Mouse (Mus musculus): Measurements from ENCODE around the gene Rps5. TPM values are rescaled to one million over a fixed set of nuclear protein-coding genes. Genes with fewer than 3 reads are reported as not detected.
"Not testable (repeated sequence)": the region's sequence is repeated elsewhere in the genome, so short reads cannot be mapped to it uniquely, and the experiment has no call there.

Rps5 gene
- polyA plus RNA-seq (2015; fragmentation: Nextera tagmentation; extraction: Ambion mirVana), result 555 and 561 TPM in 2 replicates

DNA sequence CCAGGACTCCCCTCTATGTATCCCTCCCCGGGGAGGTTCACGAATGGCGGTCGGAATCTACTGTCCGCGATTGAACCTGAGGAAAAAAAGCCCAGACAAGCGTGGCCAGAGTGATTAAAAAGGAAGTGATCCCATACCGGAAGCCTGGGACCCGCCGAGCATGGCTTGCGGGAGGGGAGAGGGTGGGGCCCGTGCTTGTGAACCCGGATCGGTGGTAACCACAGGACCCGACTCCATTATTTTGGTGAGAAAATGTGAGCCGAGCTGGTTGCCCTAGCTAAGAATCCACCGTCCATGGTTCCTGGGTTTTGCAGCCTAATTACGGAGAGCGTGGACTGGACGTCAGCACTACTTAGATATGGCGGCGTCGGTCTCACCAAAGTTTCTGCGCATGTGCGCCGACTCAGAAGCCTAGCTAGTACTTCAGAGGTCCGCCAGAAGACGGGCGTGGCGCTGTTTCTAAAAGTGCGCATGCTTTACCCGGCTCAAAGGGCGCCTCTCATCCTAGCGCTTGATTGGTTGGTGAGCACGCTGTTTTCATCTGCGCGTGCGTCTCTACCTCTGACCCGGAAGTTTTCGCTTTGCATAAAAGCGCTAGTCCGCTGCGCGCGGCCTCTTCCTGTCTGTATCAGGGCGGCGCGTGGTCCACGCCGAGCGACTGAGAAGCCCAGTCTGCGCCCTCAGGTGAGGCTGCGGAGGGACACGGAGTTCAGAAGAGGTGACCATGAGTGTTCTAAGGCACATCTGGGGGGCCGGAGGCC, at the start of gene Rps5:
Gene Rps5, plus strand, starts transcription at position 586 of the 761 bp plus-strand sequence.
- H3K36me3 ChIP-seq (ENCODE audit: control insufficient read depth, insufficient read depth), result peaks cover 32% of the 10 kb centered on the region
- peak within 1 kb of the TSS; percentile 89 for H3K9ac ChIP-seq (ENCODE audit: low read depth, low read length)
- no peaks in the 10 kb centered on the region for H3K27me3 ChIP-seq (replicated peaks; ENCODE audit: control insufficient read depth, insufficient read depth, low read length)
- H3K9me3 ChIP-seq (ENCODE audit: control insufficient read depth), result no peaks in the 10 kb centered on the region
- peak within 1 kb of the TSS; percentile 86 for H3K4me3 ChIP-seq (ENCODE audit: low read depth, low read length)
- H3K4me1 ChIP-seq (replicated peaks; ENCODE audit: control insufficient read depth, insufficient read depth, low read length), result no peaks in the 10 kb centered on the region; the same call in 1 of the 2 replicates
- H3K27ac ChIP-seq (ENCODE audit: low read depth, low read length), result peak within 1 kb of the TSS; percentile 92
- H3K4me2 ChIP-seq (replicated peaks; ENCODE audit: low read depth), result peak within 1 kb of the TSS; percentile 82
- ATAC-seq, result peak; percentile 98
- under 1% methylated on average over 55 of the region's 55 CpGs for WGBS
- peak; percentile 88 for TF ChIP-seq CTCF (IDR thresholded peaks at IDR 0.05; ENCODE audit: low read depth)

DNA sequence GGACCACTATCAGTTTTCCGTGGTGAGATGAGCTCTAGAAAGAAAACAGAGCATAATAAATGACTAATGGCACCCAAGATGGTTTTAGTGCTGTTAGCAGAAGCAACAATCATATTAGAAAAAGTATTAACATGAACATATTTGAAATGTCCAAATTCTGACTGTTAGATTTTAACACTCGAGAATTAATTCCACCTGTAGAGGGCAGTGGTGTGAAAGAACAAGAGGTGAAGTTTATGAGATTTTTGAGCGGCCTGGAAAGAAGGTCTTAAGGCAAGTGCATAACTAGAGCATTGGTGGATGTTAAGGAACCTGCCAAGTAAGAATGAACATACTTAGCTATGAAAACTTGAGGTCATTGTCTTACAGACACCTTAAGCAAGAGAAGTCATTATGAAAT, 47.8 kb upstream of the Rps5 start:
- TF ChIP-seq CTCF (IDR thresholded peaks at IDR 0.05; ENCODE audit: low read depth), result peak; percentile 67
- WGBS, result 19% methylated on average over 3 of the region's 3 CpGs
- H3K4me1 ChIP-seq (replicated peaks; ENCODE audit: control insufficient read depth, insufficient read depth, low read length), result no peaks in the 10 kb centered on the region
- H3K9me3 ChIP-seq (ENCODE audit: control insufficient read depth), result no peaks in the 10 kb centered on the region
- no peak overlapping the region for H3K4me2 ChIP-seq (replicated peaks; ENCODE audit: low read depth)
- H3K4me3 ChIP-seq (ENCODE audit: low read depth, low read length), result no peak overlapping the region
- H3K36me3 ChIP-seq (ENCODE audit: control insufficient read depth, insufficient read depth), result no peaks in the 10 kb centered on the region
- no peak for ATAC-seq
- H3K27me3 ChIP-seq (replicated peaks; ENCODE audit: control insufficient read depth, insufficient read depth, low read length), result no peaks in the 10 kb centered on the region
- H3K27ac ChIP-seq (ENCODE audit: low read depth, low read length), result no peak overlapping the region
- H3K9ac ChIP-seq (ENCODE audit: low read depth, low read length), result no peak overlapping the region

DNA sequence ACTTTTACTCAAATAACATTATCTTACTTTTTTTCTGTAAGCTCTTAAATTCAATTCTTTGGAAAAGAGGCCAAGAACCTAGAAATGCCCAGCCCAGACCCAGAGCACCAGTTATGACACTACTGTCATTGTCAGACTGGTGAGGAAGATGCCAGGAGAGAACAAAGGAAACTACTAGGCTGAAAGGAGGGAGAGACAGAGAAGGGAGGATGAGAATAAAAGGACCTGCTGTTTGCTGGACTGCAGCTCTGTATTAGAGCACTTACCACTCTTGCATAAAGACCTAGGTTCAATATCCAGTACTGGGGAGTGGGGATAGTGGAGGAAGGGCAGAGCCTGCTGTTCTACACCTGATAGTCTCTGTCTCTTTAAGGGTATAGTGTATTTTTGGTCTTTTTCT, 42.1 kb upstream of the Rps5 start:
- Histone ChIP-seq H3K4me2 (replicated peaks; ENCODE audit: low read depth) (no peak overlapping the region), H3K27ac (ENCODE audit: low read depth, low read length) (no peak overlapping the region), H3K9me3 (ENCODE audit: control insufficient read depth) (no peaks in the 10 kb centered on the region), H3K27me3 (replicated peaks; ENCODE audit: control insufficient read depth, insufficient read depth, low read length) (no peaks in the 10 kb centered on the region), H3K4me3 (ENCODE audit: low read depth, low read length) (no peak overlapping the region), H3K4me1 (replicated peaks; ENCODE audit: control insufficient read depth, insufficient read depth, low read length) (no peaks in the 10 kb centered on the region; the same call in 1 of the 2 replicates), H3K36me3 (ENCODE audit: control insufficient read depth, insufficient read depth) (no peaks in the 10 kb centered on the region), H3K9ac (ENCODE audit: low read depth, low read length) (no peak overlapping the region)
- no peak for ATAC-seq
- TF ChIP-seq CTCF (IDR thresholded peaks at IDR 0.05; ENCODE audit: low read depth), result no peak

DNA sequence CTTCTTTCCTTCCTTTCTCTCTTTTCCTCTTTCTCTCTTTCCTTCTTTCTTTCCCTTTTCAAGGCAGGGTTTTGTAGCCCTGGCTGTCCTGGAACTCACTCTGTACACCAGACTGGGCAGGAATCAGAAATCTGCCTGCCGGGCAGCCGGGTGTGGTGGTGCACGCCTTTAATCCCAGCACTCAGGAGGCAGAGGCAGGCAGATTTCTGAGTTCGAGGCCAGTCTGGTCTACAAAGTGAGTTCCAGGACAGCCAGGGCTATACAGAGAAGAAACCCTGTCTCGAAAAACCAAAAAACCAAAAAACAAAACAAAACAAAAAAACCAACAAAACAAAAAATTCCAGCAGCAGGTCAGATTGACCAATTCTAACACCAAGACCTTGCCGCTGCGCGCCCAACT, 41.6 kb upstream of the Rps5 start:
- not testable (repeated sequence) for H3K27ac ChIP-seq (ENCODE audit: low read depth, low read length); H3K4me1 ChIP-seq (replicated peaks; ENCODE audit: control insufficient read depth, insufficient read depth, low read length); H3K9me3 ChIP-seq (ENCODE audit: control insufficient read depth); H3K27me3 ChIP-seq (replicated peaks; ENCODE audit: control insufficient read depth, insufficient read depth, low read length); H3K9ac ChIP-seq (ENCODE audit: low read depth, low read length); H3K36me3 ChIP-seq (ENCODE audit: control insufficient read depth, insufficient read depth); ATAC-seq
- WGBS, result 43% methylated on average over 8 of the region's 8 CpGs
- Histone ChIP-seq H3K4me3 (ENCODE audit: low read depth, low read length) (peak overlapping the region; percentile 65), H3K4me2 (replicated peaks; ENCODE audit: low read depth) (peak overlapping the region; percentile 82)

DNA sequence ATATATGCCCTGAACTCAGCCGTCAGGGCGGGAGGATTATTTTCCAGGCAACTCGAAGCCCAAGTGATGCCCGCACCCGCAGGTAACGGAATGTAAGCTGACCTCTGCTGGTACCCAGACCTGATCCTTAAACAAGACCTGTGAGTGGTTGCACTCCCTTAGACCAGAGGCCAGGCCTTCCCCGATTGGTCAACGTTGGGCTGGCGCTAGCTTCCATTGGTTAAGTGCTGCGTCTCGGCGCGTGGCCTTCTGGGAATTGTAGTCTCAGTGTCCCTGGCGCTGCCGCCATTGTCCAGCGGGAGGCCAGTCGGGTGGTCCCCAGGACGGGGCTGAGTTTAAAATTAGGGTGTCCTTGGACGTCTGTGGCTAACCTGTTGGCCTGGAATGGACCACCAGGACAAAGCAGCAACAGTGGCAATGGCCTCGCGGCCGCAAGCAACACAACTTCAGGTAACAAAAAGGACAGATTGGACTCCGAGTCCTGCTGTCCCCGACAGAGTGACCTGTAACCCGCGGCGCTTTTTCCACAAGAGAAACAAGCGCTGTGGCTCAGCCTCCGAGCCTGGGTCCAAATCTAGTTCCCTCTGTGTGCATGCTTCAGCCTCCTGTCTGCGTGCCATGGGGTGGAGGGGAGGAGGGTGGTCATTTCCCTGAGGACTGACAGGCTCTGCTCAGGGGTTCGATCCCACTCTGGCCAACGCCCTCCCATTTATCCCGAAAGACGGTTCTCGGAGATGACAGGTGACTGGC, 41.0 kb upstream of the Rps5 start, which contains the start of gene Zfp128:
Gene Zfp128, plus strand, starts transcription at position 267 of the 750 bp plus-strand sequence.
- no peak within 1 kb of the TSS for H3K27ac ChIP-seq (ENCODE audit: low read depth, low read length)

DNA sequence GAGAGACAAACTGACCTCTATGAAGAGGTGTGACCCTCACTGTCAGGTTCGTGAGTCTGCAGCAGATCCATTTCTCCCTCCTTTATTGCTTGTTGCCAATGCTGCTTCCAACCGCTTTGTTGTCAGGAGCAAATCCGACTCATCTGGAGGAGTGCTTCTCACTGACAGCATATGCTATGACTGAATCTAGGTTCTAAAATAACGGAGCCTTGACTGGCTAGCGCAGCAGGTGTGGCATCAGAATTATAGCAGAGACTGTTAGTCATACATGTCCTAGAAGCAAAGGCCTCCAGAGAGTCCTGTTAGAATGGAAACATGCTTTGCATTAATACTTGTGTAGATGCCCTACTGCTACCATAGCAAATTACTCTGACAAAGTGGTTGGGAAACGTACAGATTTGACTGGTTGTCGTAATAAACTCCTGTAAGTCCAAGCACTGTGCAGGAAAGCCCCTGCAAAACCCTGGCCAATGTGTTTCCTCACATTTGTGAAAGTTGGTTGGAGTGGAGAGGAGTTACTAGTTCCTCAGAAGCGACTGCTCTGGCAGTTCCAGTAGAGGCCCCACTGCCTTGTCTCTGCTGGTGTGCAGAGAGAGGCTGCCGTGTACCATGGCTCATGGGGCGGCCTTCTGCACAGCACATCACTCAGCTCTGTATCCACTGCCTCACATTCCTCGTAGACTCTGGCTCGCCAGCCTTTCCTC, 35.4 kb upstream of the Rps5 start:
- Histone ChIP-seq H3K36me3 (ENCODE audit: control insufficient read depth, insufficient read depth) (peaks cover 39% of the 10 kb centered on the region; the same call in 1 of the 2 replicates), H3K4me2 (replicated peaks; ENCODE audit: low read depth) (no peak overlapping the region), H3K27me3 (replicated peaks; ENCODE audit: control insufficient read depth, insufficient read depth, low read length) (no peaks in the 10 kb centered on the region), H3K27ac (ENCODE audit: low read depth, low read length) (no peak overlapping the region), H3K9me3 (ENCODE audit: control insufficient read depth) (no peaks in the 10 kb centered on the region), H3K4me1 (replicated peaks; ENCODE audit: control insufficient read depth, insufficient read depth, low read length) (no peaks in the 10 kb centered on the region; the same call in 1 of the 2 replicates), H3K9ac (ENCODE audit: low read depth, low read length) (no peak overlapping the region), H3K4me3 (ENCODE audit: low read depth, low read length) (no peak overlapping the region)
- TF ChIP-seq CTCF (IDR thresholded peaks at IDR 0.05; ENCODE audit: low read depth), result no peak
- WGBS, result 93% methylated on average over 12 of the region's 12 CpGs
- ATAC-seq, result no peak

More for the DNA sequence above, 41.0 kb upstream of the Rps5 start, which contains the start of gene Zfp128:
- Histone ChIP-seq H3K4me1 (replicated peaks; ENCODE audit: control insufficient read depth, insufficient read depth, low read length) (no peaks in the 10 kb centered on the region; the same call in 1 of the 2 replicates), H3K9me3 (ENCODE audit: control insufficient read depth) (no peaks in the 10 kb centered on the region), H3K9ac (ENCODE audit: low read depth, low read length) (peak within 1 kb of the TSS; percentile 48), H3K4me2 (replicated peaks; ENCODE audit: low read depth) (peak within 1 kb of the TSS; percentile 82), H3K4me3 (ENCODE audit: low read depth, low read length) (peak within 1 kb of the TSS; percentile 65), H3K27me3 (replicated peaks; ENCODE audit: control insufficient read depth, insufficient read depth, low read length) (no peaks in the 10 kb centered on the region), H3K36me3 (ENCODE audit: control insufficient read depth, insufficient read depth) (peaks cover 10% of the 10 kb centered on the region; the same call in 1 of the 2 replicates)
- 2% methylated on average over 35 of the region's 35 CpGs for WGBS
- ATAC-seq, result peak; percentile 99
- TF ChIP-seq CTCF (IDR thresholded peaks at IDR 0.05; ENCODE audit: low read depth), result peak; percentile 26; the same call in 1 of the 2 replicates

All from intestine, postnatal 0 days (tissue).